Mouse (Mus musculus) cerebellum, adult 2 months (tissue): ENCODE data around the gene Elmo1.

Experiments
- CTCF ChIP-seq: fragments of 200-500 bp; IDR thresholded peaks from 2 replicates; pipeline ENCODE4 v1.5.1; 2011; ENCODE audit warnings: low read depth, mild to moderate bottlenecking, control low read depth, low read length, moderate library complexity, borderline replicate concordance; ENCODE audit not compliant: insufficient read depth
- POLR2A ChIP-seq: fragments of 200-500 bp; IDR thresholded peaks from 2 replicates; pipeline ENCODE4 v1.6.1; 2011; ENCODE audit warnings: low read length, control low read depth, borderline replicate concordance; ENCODE audit not compliant: insufficient read depth

GRCm38 (mm10) chr13:20111256-20111800, 20.9 kb downstream of the Elmo1 start:
- TF ChIP-seq CTCF (no peak), POLR2A (no peak)
